30 mouse cellular contexts compared by ENCODE assay signal in genomic region chr9:52240585-52241320, GRCm38 (mm10).
A peak's percentile ranks its signal among the peaks of the same experiment; 100 is the strongest.
DNase-seq lines count a peak whose midpoint lies in the region; ATAC-seq and TF ChIP-seq lines count a peak whose summit lies in the region.
"Had no signal": no experiment of that assay in that cellular context is flagged by ENCODE, and none has a peak within 500 bp of the region (broad histone marks: within the 10 kb centered on the region; RNA-seq: fewer than 3 reads in every experiment).

No protein-coding gene starts in this region.

- no peak overlapping the region for H3K4me3 ChIP-seq in heart, adult 2 months
- no peak overlapping the region for H3K4me3 ChIP-seq in neural tube, embryonic 13.5 days
- H3K4me3 ChIP-seq in midbrain, embryonic 15.5 days: no peak overlapping the region
- no peak overlapping the region for H3K4me3 ChIP-seq in liver, embryonic 12.5 days
- H3K4me3 ChIP-seq: erythroblast, embryonic 14.5 days; forebrain, embryonic 12.5 days; gastrocnemius, adult 2 months; heart, embryonic 13.5 days; intestine, embryonic 15.5 days; liver, embryonic 15.5 days had no signal

- H3K79me2 ChIP-seq in heart, adult 2 months (replicated peaks; ENCODE audit: control insufficient read depth, insufficient read depth, low read length): no peaks in the 10 kb centered on the region

- intact Hi-C loops in heart, adult 2 months (cut with DNase I): no loop called here

- no peak for TF ChIP-seq EP300 in heart, adult 2 months (IDR thresholded peaks at IDR 0.05; ENCODE audit: insufficient read depth, low read depth, low read length)

- ATAC-seq in neural tube, embryonic 13.5 days (ENCODE audit: low read depth): no peak
- peak; percentile 58 for ATAC-seq in midbrain, embryonic 15.5 days (replicated peaks)
- ATAC-seq in liver, embryonic 12.5 days: no peak
- ATAC-seq: intestine, embryonic 15.5 days; Patski had no signal

- H3K4me2 ChIP-seq in neural tube, embryonic 13.5 days: no peak overlapping the region
- no peak overlapping the region for H3K4me2 ChIP-seq in midbrain, embryonic 15.5 days
- H3K4me2 ChIP-seq in liver, embryonic 12.5 days: no peak overlapping the region
- H3K4me2 ChIP-seq: forebrain, embryonic 12.5 days; heart, embryonic 13.5 days; intestine, embryonic 15.5 days; liver, embryonic 15.5 days; lung, embryonic 14.5 days had no signal

- peak; percentile 64 for DNase-seq in heart, adult 11 months
- DNase-seq in heart, adult 2 months: no peak
- DNase-seq in neural tube, embryonic 10.5 days (ENCODE audit: extremely low spot score, low spot score): no peak
- no peak for DNase-seq in adrenal gland, postnatal 14 days
- DNase-seq in lung, postnatal 36 days: no peak
- DNase-seq: adrenal gland, postnatal 25 days; cerebellum, adult 18-20 months; cerebellum, postnatal 10 days; gastrocnemius, adult 2 months; gastrocnemius, postnatal 36 days; heart, postnatal 10 days; kidney, adult 9 months; kidney, postnatal 10 days; layer of hippocampus, adult 9-11 months; liver; lung, postnatal 14 days; right cerebral cortex, postnatal 4 days; thymus, adult 18-20 months; thymus, postnatal 25 days had no signal

- no peaks in the 10 kb centered on the region for H3K4me1 ChIP-seq in heart, adult 2 months (ENCODE audit: control insufficient read depth, insufficient read depth, low read length)
- H3K4me1 ChIP-seq in neural tube, embryonic 13.5 days (replicated peaks): peaks cover 14% of the 10 kb centered on the region
- H3K4me1 ChIP-seq in midbrain, embryonic 15.5 days: peaks cover 22% of the 10 kb centered on the region
- 0 out of 2 replicates have a peak, but pooled peaks cover 3% of the 10 kb centered on the region for H3K4me1 ChIP-seq in liver, embryonic 12.5 days
- H3K4me1 ChIP-seq: intestine, embryonic 15.5 days; liver, embryonic 15.5 days had no signal

- no peak for TF ChIP-seq CTCF in heart, adult 2 months (IDR thresholded peaks at IDR 0.05)

- 61% methylated on average over 12 of the region's 12 CpGs for WGBS in heart, adult 2 months
- WGBS in neural tube, embryonic 13.5 days: 56% methylated on average over 12 of the region's 12 CpGs
- WGBS in midbrain, embryonic 15.5 days: 44% methylated on average over 12 of the region's 12 CpGs
- 65% methylated on average over 12 of the region's 12 CpGs for WGBS in liver, embryonic 12.5 days (ENCODE audit: insufficient replicate concordance)

- H3K27me3 ChIP-seq in heart, adult 2 months (ENCODE audit: control insufficient read depth, insufficient read depth, low read length): no peaks in the 10 kb centered on the region
- H3K27me3 ChIP-seq in neural tube, embryonic 13.5 days: no peaks in the 10 kb centered on the region
- no peaks in the 10 kb centered on the region for H3K27me3 ChIP-seq in midbrain, embryonic 15.5 days (replicated peaks)
- no peaks in the 10 kb centered on the region for H3K27me3 ChIP-seq in liver, embryonic 12.5 days (replicated peaks)
- H3K27me3 ChIP-seq: forebrain, embryonic 12.5 days; heart, embryonic 13.5 days; intestine, embryonic 15.5 days; liver, embryonic 15.5 days; Patski had no signal

- no peaks in the 10 kb centered on the region for H3K36me3 ChIP-seq in heart, adult 2 months (ENCODE audit: control insufficient read depth, insufficient read depth, low read length)
- no peaks in the 10 kb centered on the region for H3K36me3 ChIP-seq in neural tube, embryonic 13.5 days
- no peaks in the 10 kb centered on the region for H3K36me3 ChIP-seq in midbrain, embryonic 15.5 days (replicated peaks)
- H3K36me3 ChIP-seq in liver, embryonic 12.5 days: no peaks in the 10 kb centered on the region
- H3K36me3 ChIP-seq: forebrain, embryonic 12.5 days; heart, embryonic 13.5 days; intestine, embryonic 15.5 days; liver, embryonic 15.5 days had no signal

- H3K27ac ChIP-seq in heart, adult 2 months: no peak overlapping the region
- H3K27ac ChIP-seq in neural tube, embryonic 13.5 days (replicated peaks): peak overlapping the region; percentile 59
- H3K27ac ChIP-seq in midbrain, embryonic 15.5 days: peak overlapping the region; percentile 72
- no peak overlapping the region for H3K27ac ChIP-seq in liver, embryonic 12.5 days
- H3K27ac ChIP-seq: forebrain, embryonic 12.5 days; gastrocnemius, adult 2 months; heart, embryonic 13.5 days; intestine, embryonic 15.5 days; liver, embryonic 15.5 days; stomach, postnatal 0 days had no signal

- H3K9me3 ChIP-seq in neural tube, embryonic 13.5 days: no peaks in the 10 kb centered on the region
- no peaks in the 10 kb centered on the region for H3K9me3 ChIP-seq in midbrain, embryonic 15.5 days
- no peaks in the 10 kb centered on the region for H3K9me3 ChIP-seq in liver, embryonic 12.5 days (replicated peaks)
- H3K9me3 ChIP-seq: forebrain, embryonic 12.5 days; heart, embryonic 13.5 days; intestine, embryonic 15.5 days; liver, embryonic 15.5 days had no signal

- no peak for TF ChIP-seq POLR2A in heart, adult 2 months (IDR thresholded peaks at IDR 0.05; ENCODE audit: insufficient read depth, low read depth, low read length)

- no peak overlapping the region for H3K9ac ChIP-seq in heart, adult 2 months (ENCODE audit: low read depth, low read length)
- no peak overlapping the region for H3K9ac ChIP-seq in neural tube, embryonic 13.5 days
- H3K9ac ChIP-seq in midbrain, embryonic 15.5 days: no peak overlapping the region
- no peak overlapping the region for H3K9ac ChIP-seq in liver, embryonic 12.5 days
- H3K9ac ChIP-seq: forebrain, embryonic 12.5 days; heart, embryonic 13.5 days; intestine, embryonic 15.5 days; liver, embryonic 15.5 days; lung, embryonic 14.5 days had no signal

Comparison
In these comparisons a context has a peak if more than half of its experiments do, and no peak if none do; other contexts are left out.
1. H3K27ac ChIP-seq: peak in neural tube, embryonic 13.5 days (single experiment) and midbrain, embryonic 15.5 days (single experiment); none in heart, adult 2 months (single experiment) and liver, embryonic 12.5 days (single experiment).